Mouse (Mus musculus) testis, adult 2 months (tissue): ENCODE data around the gene 1700086D15Rik. TPM values are rescaled to one million over a fixed set of nuclear protein-coding genes. Genes with fewer than 3 reads are reported as not detected.
A peak's percentile ranks its signal among the peaks of the same experiment; 100 is the strongest.

ENCODE experiments used
- H3K27ac ChIP-seq: fragments of 200-500 bp; 2 replicates; pipeline ENCODE4 v1.5.1; 2012; ENCODE audit warnings: low read depth, low read length; ENCODE audit not compliant: control insufficient read depth, insufficient read depth
- H3K27me3 ChIP-seq: fragments of 200-500 bp; 2 replicates; pipeline ENCODE4 v1.6.1; 2012; ENCODE audit warnings: mild to moderate bottlenecking, low read length, moderate library complexity; ENCODE audit not compliant: control insufficient read depth, insufficient read depth
- H3K36me3 ChIP-seq: fragments of 200-500 bp; 2 replicates; pipeline ENCODE4 v1.6.1; 2012; ENCODE audit warnings: mild to moderate bottlenecking, low read length; ENCODE audit not compliant: control insufficient read depth, insufficient read depth
- H3K4me1 ChIP-seq: fragments of 200-500 bp; 2 replicates; pipeline ENCODE4 v1.6.1; 2012; ENCODE audit warnings: low read length; ENCODE audit not compliant: control insufficient read depth, insufficient read depth
- H3K4me3 ChIP-seq: fragments of 200-500 bp; 2 replicates; pipeline ENCODE4 v1.5.1; 2012; ENCODE audit warnings: low read depth, mild to moderate bottlenecking, low read length, moderate library complexity, mixed read lengths; ENCODE audit not compliant: control insufficient read depth
- CTCF ChIP-seq: fragments of 200-500 bp; IDR thresholded peaks from 2 replicates; pipeline ENCODE4 v1.5.1; 2012; ENCODE audit warnings: low read depth, mild to moderate bottlenecking, inconsistent platforms, low read length, moderate library complexity; ENCODE audit not compliant: control insufficient read depth, insufficient read depth, insufficient replicate concordance
- POLR2A ChIP-seq: fragments of 200-500 bp; IDR thresholded peaks from 2 replicates; pipeline ENCODE4 v1.6.1; 2012; ENCODE audit warnings: low read depth, mild to moderate bottlenecking, inconsistent platforms, low read length, moderate library complexity; ENCODE audit not compliant: control insufficient read depth
- polyA plus RNA-seq: library from polyadenylated mRNA; depleted of rRNA; stranded (reverse); fragments of >200 nt; gene quantifications from 2 replicates; pipeline ENCODE4 v1.2.3, GENCODE M21; 2012

1700086D15Rik gene
- polyA plus RNA-seq, 1 experiment, result 6.4 TPM

DNA sequence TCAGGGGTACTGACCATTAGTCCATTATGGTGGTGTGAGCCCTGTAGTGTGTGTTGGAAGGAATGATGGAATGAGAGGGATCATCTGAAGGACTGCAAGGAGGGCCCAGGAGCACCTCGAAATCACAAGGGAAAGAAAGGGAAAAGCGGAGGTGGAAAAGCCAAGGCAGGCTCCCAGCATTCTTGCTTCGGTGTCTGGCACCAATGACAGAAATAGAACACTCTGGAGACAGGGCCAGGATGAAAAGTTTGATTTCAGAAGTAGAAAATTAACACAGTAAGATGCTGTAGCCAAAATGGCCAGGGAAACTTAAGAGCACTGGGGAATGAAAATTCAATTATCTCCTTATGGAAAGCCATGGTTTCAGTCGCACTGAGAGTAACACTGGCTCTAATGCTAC is 26.0 kb downstream of the 1700086D15Rik start:
- no peak overlapping the region for H3K27ac ChIP-seq
- no peaks in the 10 kb centered on the region for H3K27me3 ChIP-seq
- TF ChIP-seq POLR2A (no peak), CTCF (no peak)
- no peak overlapping the region for H3K4me3 ChIP-seq
- H3K4me1 ChIP-seq, result no peaks in the 10 kb centered on the region
- no peaks in the 10 kb centered on the region for H3K36me3 ChIP-seq

DNA sequence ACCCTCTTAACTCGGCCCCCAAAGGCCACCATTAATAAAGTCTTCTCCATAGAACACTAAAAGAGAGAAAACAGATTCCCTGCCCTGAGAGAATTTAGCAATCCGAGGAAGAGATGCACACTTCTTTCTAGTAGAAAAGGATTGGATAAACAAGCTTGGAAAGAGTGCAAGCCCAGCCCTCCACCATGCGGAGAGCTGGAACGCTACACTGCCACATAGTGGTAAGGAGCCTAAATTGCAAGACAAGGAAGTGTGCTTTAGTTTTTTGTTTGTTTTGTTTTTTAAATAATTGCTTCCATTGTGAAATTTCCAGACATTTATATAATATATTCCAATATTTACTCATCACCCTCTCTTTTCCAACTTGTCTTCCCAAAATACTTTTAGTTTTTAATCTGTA is 30.6 kb downstream of the 1700086D15Rik start:
- H3K4me3 ChIP-seq, result no peak overlapping the region
- TF ChIP-seq CTCF (peak; percentile 32; the same call in 1 of the 2 replicates), POLR2A (no peak)
- H3K27ac ChIP-seq, result no peak overlapping the region

DNA sequence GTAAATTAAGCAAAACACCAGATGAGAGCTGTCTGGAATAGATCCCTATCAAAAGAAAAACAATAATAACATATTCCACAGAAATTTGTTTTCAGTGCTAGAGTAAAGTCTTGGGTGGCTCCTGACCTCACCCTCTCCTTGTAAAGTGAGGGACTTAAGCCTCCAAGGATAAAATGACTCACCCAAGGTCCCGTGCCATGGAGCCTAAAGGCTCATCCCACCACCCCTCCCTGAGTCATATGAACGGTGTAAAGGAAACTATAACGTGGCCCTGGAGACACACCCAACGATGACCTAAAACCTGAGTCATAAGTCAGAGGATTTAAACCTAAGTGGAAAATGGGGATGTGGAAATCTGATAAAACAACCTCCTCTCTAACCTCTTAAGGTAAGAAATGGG is 31.0 kb downstream of the 1700086D15Rik start:
- Histone ChIP-seq H3K27me3 (no peaks in the 10 kb centered on the region), H3K4me1 (no peaks in the 10 kb centered on the region), H3K4me3 (no peak overlapping the region), H3K36me3 (no peaks in the 10 kb centered on the region), H3K27ac (no peak overlapping the region)
- no peak for TF ChIP-seq CTCF
- no peak for TF ChIP-seq POLR2A

More for the DNA sequence above, 30.6 kb downstream of the 1700086D15Rik start:
- Histone ChIP-seq H3K4me1 (no peaks in the 10 kb centered on the region), H3K36me3 (no peaks in the 10 kb centered on the region), H3K27me3 (no peaks in the 10 kb centered on the region)

DNA sequence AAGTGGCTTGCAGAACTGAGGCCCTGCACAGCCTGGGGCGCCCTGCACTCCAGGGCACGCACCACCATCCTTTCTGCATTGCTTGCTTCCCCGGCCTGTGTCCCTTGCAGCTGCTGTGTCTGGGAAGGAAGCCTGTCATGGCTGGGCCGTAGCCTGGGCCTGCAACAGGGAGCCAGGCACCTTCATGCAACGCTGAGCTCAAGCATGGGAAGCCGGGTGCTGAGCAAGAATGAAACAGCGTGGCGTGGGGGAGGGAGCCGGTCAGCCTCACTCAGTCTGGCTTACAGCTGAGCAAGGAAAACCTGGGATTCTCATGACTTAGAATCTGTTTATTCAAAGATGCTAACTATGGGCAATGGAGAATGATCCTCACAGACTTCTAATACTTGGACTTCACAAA is 33.1 kb downstream of the 1700086D15Rik start:
- Histone ChIP-seq H3K36me3 (no peaks in the 10 kb centered on the region), H3K4me1 (no peaks in the 10 kb centered on the region), H3K4me3 (no peak overlapping the region), H3K27ac (no peak overlapping the region), H3K27me3 (no peaks in the 10 kb centered on the region)
- TF ChIP-seq POLR2A (no peak), CTCF (no peak)

DNA sequence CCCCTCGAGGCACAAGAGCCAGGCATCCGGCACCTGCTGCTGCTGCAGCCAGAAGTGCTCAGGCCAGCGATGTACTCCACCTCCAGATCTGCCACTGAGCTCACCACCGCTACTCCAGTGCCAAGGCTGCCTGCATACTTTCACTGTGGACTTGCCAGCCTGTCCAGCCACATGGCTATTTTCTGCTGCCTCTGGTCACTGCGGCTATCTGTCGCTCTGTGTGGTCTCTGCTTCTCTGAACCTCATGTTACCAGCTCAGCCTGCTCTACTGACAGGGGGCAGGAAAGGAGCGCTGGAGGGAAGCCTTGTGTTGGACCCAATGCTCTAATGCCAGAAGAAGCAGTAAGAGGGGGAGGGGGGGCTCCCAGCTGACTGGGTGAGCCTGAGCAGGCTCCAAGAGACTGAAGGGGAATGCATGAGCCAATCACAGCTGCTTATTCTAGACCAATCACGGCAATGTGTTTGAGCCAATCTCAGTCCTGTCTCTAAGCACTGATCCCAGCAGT is 34.7 kb downstream of the 1700086D15Rik start:
- TF ChIP-seq POLR2A, result no peak
- TF ChIP-seq CTCF, result no peak
- Histone ChIP-seq H3K27me3 (no peaks in the 10 kb centered on the region), H3K27ac (no peak overlapping the region)

DNA sequence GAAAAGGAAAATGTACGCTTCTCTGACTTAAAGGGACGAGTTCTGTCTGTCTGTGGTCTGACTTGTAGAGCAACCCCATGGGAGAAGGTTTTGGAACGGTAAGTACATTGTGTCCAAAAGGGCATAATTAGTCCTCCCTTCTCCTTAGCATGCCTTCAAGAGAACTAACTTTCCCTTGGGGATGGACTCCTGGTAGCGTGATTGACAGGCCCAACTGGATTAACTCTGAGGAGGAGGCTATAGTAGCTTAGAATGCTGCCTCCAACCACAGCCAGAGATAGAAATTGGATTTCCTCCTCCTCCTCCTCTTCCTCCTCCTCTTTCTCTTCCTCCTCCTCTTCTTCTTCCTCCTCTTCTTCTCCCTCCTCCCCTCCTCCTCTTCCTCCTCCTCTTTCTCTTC is 39.4 kb downstream of the 1700086D15Rik start:
- no peaks in the 10 kb centered on the region for H3K4me1 ChIP-seq
- H3K36me3 ChIP-seq, result no peaks in the 10 kb centered on the region
- TF ChIP-seq CTCF (no peak), POLR2A (no peak)
- no peak overlapping the region for H3K4me3 ChIP-seq
- no peak overlapping the region for H3K27ac ChIP-seq
- H3K27me3 ChIP-seq, result no peaks in the 10 kb centered on the region

More for the DNA sequence above, 34.7 kb downstream of the 1700086D15Rik start:
- Histone ChIP-seq H3K36me3 (no peaks in the 10 kb centered on the region), H3K4me1 (no peaks in the 10 kb centered on the region), H3K4me3 (no peak overlapping the region)

DNA sequence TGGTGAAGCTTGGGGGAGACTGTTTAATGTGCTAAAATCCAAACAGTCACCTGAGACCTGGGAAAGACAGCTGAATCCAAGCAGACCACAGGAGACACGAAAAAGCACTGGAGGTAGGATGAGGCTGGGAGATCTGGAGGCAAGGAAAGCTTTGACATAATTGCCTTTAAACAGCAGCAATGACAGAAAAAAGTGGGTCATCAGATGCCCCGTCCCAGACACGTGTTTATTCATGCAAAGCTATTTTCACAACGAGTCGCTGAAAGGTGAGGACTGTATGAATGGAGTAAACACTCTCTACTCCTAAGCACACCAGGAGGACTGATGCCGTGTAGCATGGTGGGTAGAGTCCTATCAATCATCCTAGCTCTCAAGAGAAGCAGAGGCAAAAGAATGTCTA is 43.9 kb downstream of the 1700086D15Rik start:
- no peaks in the 10 kb centered on the region for H3K4me1 ChIP-seq
- TF ChIP-seq POLR2A (no peak), CTCF (no peak)
- H3K36me3 ChIP-seq, result no peaks in the 10 kb centered on the region
- no peak overlapping the region for H3K27ac ChIP-seq
- H3K4me3 ChIP-seq, result no peak overlapping the region
- no peaks in the 10 kb centered on the region for H3K27me3 ChIP-seq

DNA sequence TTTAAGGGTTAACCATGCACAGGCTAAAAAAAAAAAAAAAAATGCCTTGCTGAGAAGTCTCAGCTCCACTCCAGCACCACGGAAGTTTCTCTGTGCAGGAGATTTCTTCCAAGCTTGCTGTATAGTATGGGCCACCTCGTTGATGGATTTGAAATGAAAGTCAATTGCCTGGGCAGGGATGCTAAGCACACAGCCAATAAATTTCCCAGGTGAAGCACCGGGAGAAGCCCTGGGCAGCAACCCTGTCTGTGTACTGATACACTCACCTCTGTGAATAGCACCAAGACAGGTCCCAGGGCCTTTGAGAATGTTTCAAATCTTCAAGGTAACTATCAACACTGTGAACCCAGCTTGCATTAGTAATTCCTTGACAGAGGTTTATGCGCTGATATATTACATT is 47.6 kb downstream of the 1700086D15Rik start:
- Histone ChIP-seq H3K4me1 (peaks cover 6% of the 10 kb centered on the region; the same call in 1 of the 2 replicates), H3K4me3 (no peak overlapping the region), H3K36me3 (no peaks in the 10 kb centered on the region), H3K27me3 (no peaks in the 10 kb centered on the region), H3K27ac (no peak overlapping the region)
- TF ChIP-seq POLR2A (no peak), CTCF (no peak)
